Mouse (Mus musculus) intestine, embryonic 14.5 days (tissue): ENCODE measurements around the gene Gm8439. TPM values are rescaled to one million over a fixed set of nuclear protein-coding genes. Genes with fewer than 3 reads are reported as not detected.
A peak's percentile ranks its signal among the peaks of the same experiment; 100 is the strongest.
"Not testable (repeated sequence)": the region's sequence is repeated elsewhere in the genome, so short reads cannot be mapped to it uniquely, and the experiment has no call there.

Experiments used
- ATAC-seq: fragments of 200-750 bp; cut with Nextera tagmentation; replicated peaks from 2 replicates; pipeline ENCODE4 v1.8.0; 2017; ENCODE audit warnings: low read depth, moderate number of reproducible peaks, moderate TSS enrichment, moderate library complexity; ENCODE audit not compliant: low FRiP score, low TSS enrichment
- DNase-seq: peaks from one replicate; pipeline ENCODE4 v3.0.0-alpha.2; 2018; ENCODE audit warnings: low spot score
- H3K27ac ChIP-seq: fragments of 300-500 bp; sonication (generic); 2 replicates; pipeline ENCODE4 v1.5.1; 2014; ENCODE audit warnings: low read depth, mild to moderate bottlenecking, control low read depth
- H3K27me3 ChIP-seq: fragments of 300-500 bp; sonication (generic); replicated peaks from 2 replicates; pipeline ENCODE4 v1.6.1; 2014; ENCODE audit warnings: low read length, control low read depth; ENCODE audit not compliant: control insufficient read depth, insufficient read depth
- H3K36me3 ChIP-seq: fragments of 300-500 bp; sonication (generic); 2 replicates; pipeline ENCODE4 v1.6.1; 2014; ENCODE audit warnings: low read length, control low read depth; ENCODE audit not compliant: control insufficient read depth, insufficient read depth
- H3K4me1 ChIP-seq: fragments of 300-500 bp; sonication (generic); replicated peaks from 2 replicates; pipeline ENCODE4 v1.6.1; 2014; ENCODE audit warnings: low read length, control low read depth, mixed read lengths; ENCODE audit not compliant: control insufficient read depth, insufficient read depth
- H3K4me2 ChIP-seq: fragments of 300-500 bp; sonication (generic); 2 replicates; pipeline ENCODE4 v1.6.1; 2014; ENCODE audit warnings: low read length
- H3K4me3 ChIP-seq: fragments of 300-500 bp; sonication (generic); 2 replicates; pipeline ENCODE4 v1.5.1; 2014; ENCODE audit warnings: low read depth, low read length, control low read depth, mixed read lengths
- H3K9ac ChIP-seq: fragments of 300-500 bp; sonication (generic); 2 replicates; pipeline ENCODE4 v1.6.1; 2014; ENCODE audit warnings: mild to moderate bottlenecking, low read length
- H3K9me3 ChIP-seq: fragments of 300-500 bp; sonication (generic); 2 replicates; pipeline ENCODE4 v1.6.1; 2016; ENCODE audit warnings: low read length, control low read depth; ENCODE audit not compliant: control insufficient read depth
- WGBS: fragments of 180-500 bp; shearing (Covaris S2); extraction: QIAGEN DNeasy Blood & Tissue Kit; methylation state at CpG from one replicate; pipeline ENCODE4 v1.1.7; 2014; 5-methylcytosine and 5-hydroxymethylcytosine counted together
- polyA plus RNA-seq: library from polyadenylated mRNA; unstranded; fragments of >200 nt; fragmentation: Nextera tagmentation; extraction: Ambion mirVana; gene quantifications from 2 replicates; pipeline ENCODE4 v1.2.1, GENCODE M21; 2014

Gene Gm8439
- polyA plus RNA-seq, 1 experiment from 2014 or later: not detected

- H3K4me1 ChIP-seq: peaks cover 32% of the 10 kb centered on the region
- peak overlapping the region; percentile 95; the same call in 1 of the 2 replicates for H3K9ac ChIP-seq
- H3K9me3 ChIP-seq: no peaks in the 10 kb centered on the region
- H3K27me3 ChIP-seq: no peaks in the 10 kb centered on the region
- no peak for DNase-seq
- H3K27ac ChIP-seq: peak overlapping the region; percentile 94; the same call in 1 of the 2 replicates
- peak overlapping the region; percentile 90 for H3K4me2 ChIP-seq
- ATAC-seq: no peak
- H3K4me3 ChIP-seq: peak overlapping the region; percentile 76
- 67% methylated on average over 3 of the region's 3 CpGs for WGBS
- peaks cover 3% of the 10 kb centered on the region; the same call in 1 of the 2 replicates for H3K36me3 ChIP-seq
Measured at GRCm38 (mm10) chr4:120571070-120571464, 17.5 kb upstream of the Gm8439 start.

- Histone ChIP-seq H3K27ac (no peak overlapping the region), H3K9me3 (no peaks in the 10 kb centered on the region), H3K36me3 (peaks cover 1% of the 10 kb centered on the region; the same call in 1 of the 2 replicates), H3K4me3 (no peak overlapping the region), H3K27me3 (no peaks in the 10 kb centered on the region), H3K4me2 (no peak overlapping the region), H3K9ac (no peak overlapping the region), H3K4me1 (peaks cover 32% of the 10 kb centered on the region)
- ATAC-seq (no peak), DNase-seq (no peak)
- WGBS: 53% methylated on average over 3 of the region's 3 CpGs
Measured at GRCm38 (mm10) chr4:120571691-120572090, 16.9 kb upstream of the Gm8439 start.

GRCm38 (mm10) chr4:120580894-120581293 is 7.7 kb upstream of the Gm8439 start:
- no peak overlapping the region for H3K4me3 ChIP-seq
- no peak overlapping the region for H3K4me2 ChIP-seq
- no peak for ATAC-seq
- no peaks in the 10 kb centered on the region for H3K9me3 ChIP-seq
- no peak overlapping the region for H3K9ac ChIP-seq
- no peaks in the 10 kb centered on the region for H3K4me1 ChIP-seq
- H3K36me3 ChIP-seq: no peaks in the 10 kb centered on the region
- WGBS: 77% methylated on average over 5 of the region's 5 CpGs
- no peak for DNase-seq
- no peaks in the 10 kb centered on the region for H3K27me3 ChIP-seq
- H3K27ac ChIP-seq: no peak overlapping the region

GRCm38 (mm10) chr4:120581711-120582110 is 6.8 kb upstream of the Gm8439 start:
- H3K27ac ChIP-seq: no peak overlapping the region
- no peak overlapping the region for H3K4me3 ChIP-seq
- DNase-seq (no peak), ATAC-seq (no peak)
- H3K36me3 ChIP-seq: no peaks in the 10 kb centered on the region
- 78% methylated on average over 9 of the region's 9 CpGs for WGBS
- H3K27me3 ChIP-seq: no peaks in the 10 kb centered on the region
- no peak overlapping the region for H3K4me2 ChIP-seq
- H3K9me3 ChIP-seq: no peaks in the 10 kb centered on the region
- no peak overlapping the region for H3K9ac ChIP-seq
- H3K4me1 ChIP-seq: no peaks in the 10 kb centered on the region

GRCm38 (mm10) chr4:120586986-120587385 is 1.6 kb upstream of the Gm8439 start:
- Histone ChIP-seq H3K27me3 (no peaks in the 10 kb centered on the region), H3K4me3 (no peak overlapping the region), H3K27ac (no peak overlapping the region), H3K4me1 (peaks cover 6% of the 10 kb centered on the region; the same call in 1 of the 2 replicates), H3K9me3 (no peaks in the 10 kb centered on the region), H3K9ac (no peak overlapping the region), H3K36me3 (no peaks in the 10 kb centered on the region), H3K4me2 (no peak overlapping the region)
- no peak for ATAC-seq
- DNase-seq: no peak
- 66% methylated on average over 1 of the region's 1 CpGs for WGBS

GRCm38 (mm10) chr4:120589070-120589469 is 525 bp downstream of the Gm8439 start:
- Histone ChIP-seq H3K9me3 (no peaks in the 10 kb centered on the region), H3K4me1 (peaks cover 6% of the 10 kb centered on the region; the same call in 1 of the 2 replicates), H3K27ac (no peak overlapping the region), H3K4me3 (no peak overlapping the region), H3K36me3 (no peaks in the 10 kb centered on the region), H3K9ac (no peak overlapping the region), H3K27me3 (no peaks in the 10 kb centered on the region), H3K4me2 (no peak overlapping the region)
- DNase-seq (no peak), ATAC-seq (no peak)
- WGBS: 23% methylated on average over 3 of the region's 3 CpGs

- Histone ChIP-seq H3K27me3 (no peaks in the 10 kb centered on the region), H3K4me1 (peaks cover 6% of the 10 kb centered on the region; the same call in 1 of the 2 replicates), H3K27ac (no peak overlapping the region), H3K4me2 (no peak overlapping the region), H3K4me3 (no peak overlapping the region), H3K36me3 (no peaks in the 10 kb centered on the region), H3K9ac (no peak overlapping the region), H3K9me3 (no peaks in the 10 kb centered on the region)
- peak; percentile 90 for ATAC-seq
- 33% methylated on average over 5 of the region's 5 CpGs for WGBS
- DNase-seq: peak; percentile 77
Measured at GRCm38 (mm10) chr4:120589815-120590422, 1.4 kb downstream of the Gm8439 start.

GRCm38 (mm10) chr4:120590973-120591372 is 2.4 kb downstream of the Gm8439 start:
- 87% methylated on average over 4 of the region's 4 CpGs for WGBS
- peaks cover 6% of the 10 kb centered on the region; the same call in 1 of the 2 replicates for H3K4me1 ChIP-seq

GRCm38 (mm10) chr4:120596210-120596609 is 7.7 kb downstream of the Gm8439 start:
- H3K4me2 ChIP-seq, H3K9ac ChIP-seq, H3K36me3 ChIP-seq, H3K27ac ChIP-seq, H3K9me3 ChIP-seq, DNase-seq, ATAC-seq, H3K27me3 ChIP-seq, H3K4me3 ChIP-seq, H3K4me1 ChIP-seq: not testable (repeated sequence)
- 77% methylated on average over 1 of the region's 1 CpGs for WGBS

More at GRCm38 (mm10) chr4:120590973-120591372, 2.4 kb downstream of the Gm8439 start:
- Histone ChIP-seq H3K4me3 (no peak overlapping the region), H3K27ac (no peak overlapping the region), H3K4me2 (no peak overlapping the region), H3K9ac (no peak overlapping the region), H3K36me3 (no peaks in the 10 kb centered on the region), H3K27me3 (no peaks in the 10 kb centered on the region), H3K9me3 (no peaks in the 10 kb centered on the region)
- ATAC-seq (no peak), DNase-seq (no peak)
